Mouse (Mus musculus) kidney, adult 2 months (tissue): ENCODE data around the gene Pappa.

Experiments used
- CTCF ChIP-seq: fragments of 200-500 bp; conservative IDR thresholded peaks from 2 replicates; pipeline ENCODE4 v1.5.1; 2011; ENCODE audit warnings: low read depth, mild to moderate bottlenecking, control low read depth, low read length, moderate library complexity, mixed read lengths; ENCODE audit not compliant: insufficient read depth, insufficient read length
- POLR2A ChIP-seq: fragments of 200-500 bp; IDR thresholded peaks from one replicate; pipeline ENCODE4 v1.6.1; 2011; ENCODE audit warnings: low read depth, low read length, control low read depth

DNA sequence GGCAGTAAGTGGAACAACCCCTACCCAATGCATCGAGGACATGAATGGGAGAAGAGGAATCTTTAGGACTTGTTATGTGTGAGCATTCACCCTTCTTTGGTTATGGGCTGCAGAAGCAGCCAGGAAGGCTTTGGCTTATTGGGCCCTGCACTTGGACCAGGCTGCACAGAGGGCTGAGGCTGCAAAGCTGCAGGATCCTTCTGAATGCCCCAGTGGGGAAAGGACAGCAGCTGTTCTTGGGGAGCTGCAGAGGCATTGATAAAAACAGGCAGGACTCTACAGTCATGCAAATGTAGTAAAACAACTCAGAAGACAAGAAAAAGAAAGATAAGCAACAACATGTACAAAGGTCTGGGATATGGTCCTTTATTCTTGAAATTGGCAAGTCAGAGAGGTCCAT is 175.4 kb downstream of the Pappa start:
- TF ChIP-seq CTCF (no peak), POLR2A (no peak)
